Comparison of ENCODE assay signal across 8 mouse cellular contexts in the genomic region with DNA sequence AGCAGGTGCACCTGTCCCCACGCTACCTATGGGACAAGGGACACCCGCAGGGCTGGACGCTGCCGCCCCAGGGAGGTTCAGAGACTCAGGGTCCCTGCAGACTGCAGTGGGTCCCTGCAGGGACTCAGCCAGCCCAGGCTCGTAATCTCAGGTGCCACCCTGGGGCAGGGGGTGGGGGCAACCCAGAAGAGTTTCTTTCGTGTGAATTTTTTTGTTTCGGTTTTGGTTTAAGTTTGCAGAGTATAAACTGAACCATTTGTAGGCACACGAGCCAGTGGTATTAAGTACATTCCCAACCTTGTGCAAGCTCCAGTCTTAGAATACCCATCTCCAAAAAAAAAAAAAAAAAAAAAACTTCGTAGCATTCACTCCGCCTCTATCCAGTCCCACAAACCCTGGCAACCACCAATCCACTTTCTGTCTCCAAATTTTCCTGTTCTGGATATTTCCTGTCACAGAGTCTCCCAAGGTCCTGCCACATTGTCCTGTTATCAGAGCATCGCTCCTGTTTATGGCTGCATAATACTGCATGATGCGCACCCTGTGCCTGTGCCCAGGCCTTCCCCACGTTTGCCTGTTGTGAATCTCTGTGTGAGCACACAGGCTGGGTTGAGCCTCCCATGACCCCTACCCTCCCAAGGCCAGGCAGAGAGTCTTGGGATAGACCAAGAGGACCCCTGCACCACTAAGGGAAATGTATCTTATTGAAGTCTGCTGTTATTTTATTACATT. TPM values are rescaled to one million over a fixed set of nuclear protein-coding genes. Genes with fewer than 3 reads are reported as not detected.
A peak's percentile ranks its signal among the peaks of the same experiment; 100 is the strongest.
DNase-seq lines count a peak whose midpoint lies in the region; ATAC-seq and TF ChIP-seq lines count a peak whose summit lies in the region.

No protein-coding gene starts in this region.

- no peak for TF ChIP-seq POLR2A in liver, adult 2 months (IDR thresholded peaks at IDR 0.05; ENCODE audit: extremely low read depth, insufficient read depth, low read length)

- H3K9me3 ChIP-seq in embryonic facial prominence, embryonic 13.5 days = no peaks in the 10 kb centered on the region
- no peaks in the 10 kb centered on the region for H3K9me3 ChIP-seq in limb, embryonic 10.5 days (replicated peaks)
- H3K9me3 ChIP-seq in neural tube, embryonic 13.5 days = no peaks in the 10 kb centered on the region

- ATAC-seq in embryonic facial prominence, embryonic 13.5 days (ENCODE audit: insufficient number of reproducible peaks, insufficient read depth, low FRiP score, low TSS enrichment, low read depth) = no peak
- ATAC-seq in neural tube, embryonic 13.5 days (ENCODE audit: low read depth) = no peak

- peak overlapping the region; percentile 42 for H3K9ac ChIP-seq in liver, adult 2 months (ENCODE audit: low read depth, low read length)
- H3K9ac ChIP-seq in embryonic facial prominence, embryonic 13.5 days = peak overlapping the region; percentile 59
- peak overlapping the region; percentile 55; the same call in 1 of the 2 replicates for H3K9ac ChIP-seq in neural tube, embryonic 13.5 days

- H3K4me2 ChIP-seq in embryonic facial prominence, embryonic 13.5 days = peak overlapping the region; percentile 55
- peak overlapping the region; percentile 36 for H3K4me2 ChIP-seq in neural tube, embryonic 13.5 days

- no peaks in the 10 kb centered on the region for H3K79me2 ChIP-seq in liver, adult 2 months (ENCODE audit: control insufficient read depth, insufficient read depth, low read length)

- H3K4me3 ChIP-seq in liver, adult 2 months (ENCODE audit: insufficient read depth, low read depth, low read length) = peak overlapping the region; percentile 35
- peak overlapping the region; percentile 27 for H3K4me3 ChIP-seq in embryonic facial prominence, embryonic 13.5 days
- H3K4me3 ChIP-seq in limb, embryonic 10.5 days = peak overlapping the region; percentile 25
- H3K4me3 ChIP-seq in neural tube, embryonic 13.5 days = peak overlapping the region; percentile 20

- H3K4me1 ChIP-seq in liver, adult 2 months (ENCODE audit: control insufficient read depth, insufficient read depth, low read length) = peaks cover 12% of the 10 kb centered on the region
- H3K4me1 ChIP-seq in embryonic facial prominence, embryonic 13.5 days = peaks cover 15% of the 10 kb centered on the region
- H3K4me1 ChIP-seq in limb, embryonic 10.5 days = peaks cover 22% of the 10 kb centered on the region
- peaks cover 12% of the 10 kb centered on the region for H3K4me1 ChIP-seq in neural tube, embryonic 13.5 days (replicated peaks)

- no peak overlapping the region for H3K27ac ChIP-seq in liver, adult 2 months (replicated peaks; ENCODE audit: insufficient read depth, low read depth, low read length)
- H3K27ac ChIP-seq in embryonic facial prominence, embryonic 13.5 days = no peak overlapping the region
- H3K27ac ChIP-seq in limb, embryonic 10.5 days = no peak overlapping the region
- H3K27ac ChIP-seq in neural tube, embryonic 13.5 days (replicated peaks) = no peak overlapping the region

- no peaks in the 10 kb centered on the region for H3K36me3 ChIP-seq in liver, adult 2 months (ENCODE audit: control insufficient read depth, insufficient read depth, low read length)
- H3K36me3 ChIP-seq in embryonic facial prominence, embryonic 13.5 days = no peaks in the 10 kb centered on the region
- no peaks in the 10 kb centered on the region for H3K36me3 ChIP-seq in limb, embryonic 10.5 days
- no peaks in the 10 kb centered on the region for H3K36me3 ChIP-seq in neural tube, embryonic 13.5 days

- no peak for TF ChIP-seq CTCF in liver, adult 2 months (IDR thresholded peaks at IDR 0.05; ENCODE audit: low read depth, low read length)

- no peaks in the 10 kb centered on the region for H3K27me3 ChIP-seq in liver, adult 2 months (ENCODE audit: control insufficient read depth, insufficient read depth, low read length)
- H3K27me3 ChIP-seq in embryonic facial prominence, embryonic 13.5 days = peaks cover 42% of the 10 kb centered on the region
- peaks cover 58% of the 10 kb centered on the region for H3K27me3 ChIP-seq in limb, embryonic 10.5 days (ENCODE audit: low read depth, poor library complexity, severe bottlenecking)
- H3K27me3 ChIP-seq in neural tube, embryonic 13.5 days = peaks cover 52% of the 10 kb centered on the region

- intact Hi-C loops in left cerebral cortex, postnatal 36 days (cut with DNase I) = no loop called here

- WGBS in liver, adult 2 months = 11% methylated on average over 13 of the region's 13 CpGs
- 30% methylated on average over 13 of the region's 13 CpGs for WGBS in embryonic facial prominence, embryonic 13.5 days
- WGBS in limb, embryonic 10.5 days = 40% methylated on average over 13 of the region's 13 CpGs
- 36% methylated on average over 13 of the region's 13 CpGs for WGBS in neural tube, embryonic 13.5 days

- DNase-seq in liver, adult 2 months (ENCODE audit: extremely low read depth, low read depth, low spot score) = peak; percentile 38
- no peak for DNase-seq in liver
- no peak for DNase-seq in limb, embryonic 10.5 days (ENCODE audit: low spot score)
- DNase-seq in thymus, adult 18-20 months = no peak
- no peak for DNase-seq in left cerebral cortex, adult 18-20 months (ENCODE audit: low spot score in 2 of 2)
- DNase-seq in left cerebral cortex, postnatal 36 days (ENCODE audit: low spot score in 2 of 2) = no peak

RNA-seq across cellular contexts. Expression of a gene that starts 28.6 kb away (rescaled TPM):
- 0.09 and 0.13 TPM in 2 replicates for total RNA-seq in liver, adult 2 months (2014; rRNA removed)
- 0.65 TPM in 2 replicates for polyA plus RNA-seq in liver, adult 2 months (2012; rRNA removed)
- polyA plus RNA-seq in embryonic facial prominence, embryonic 13.5 days (2015; fragmentation: Nextera tagmentation; extraction: Ambion mirVana) = 11.3 and 13.1 TPM in 2 replicates
- 4.3 and 4.5 TPM in 2 replicates for polyA plus RNA-seq in limb, embryonic 10.5 days (2016; fragmentation: Nextera tagmentation; extraction: Ambion mirVana)
- 16.2 and 17.4 TPM in 2 replicates for polyA plus RNA-seq in neural tube, embryonic 13.5 days (2015; fragmentation: Nextera tagmentation; extraction: Ambion mirVana)
- 100 to 1,000 TPM; 107 to 137 TPM for total RNA-seq in left cerebral cortex, adult 18-20 months (2021)
- total RNA-seq in left cerebral cortex, postnatal 36 days (2021) = 100 to 1,000 TPM in 1 of 2 experiments, 10 to 100 TPM in 1; 97.9 to 136 TPM

RNA-seq across cellular contexts. Expression of a gene that starts 39.3 kb away (rescaled TPM):
- 0.07 TPM in 1 of 2 replicates, not detected in the other for total RNA-seq in liver, adult 2 months (2014; rRNA removed)
- not detected in 2 replicates for polyA plus RNA-seq in liver, adult 2 months (2012; rRNA removed)
- polyA plus RNA-seq in embryonic facial prominence, embryonic 13.5 days (2015; fragmentation: Nextera tagmentation; extraction: Ambion mirVana) = 0.80 and 1.0 TPM in 2 replicates
- polyA plus RNA-seq in limb, embryonic 10.5 days (2016; fragmentation: Nextera tagmentation; extraction: Ambion mirVana) = 0.11 and 0.18 TPM in 2 replicates
- 38.1 and 38.7 TPM in 2 replicates for polyA plus RNA-seq in neural tube, embryonic 13.5 days (2015; fragmentation: Nextera tagmentation; extraction: Ambion mirVana)
- total RNA-seq in left cerebral cortex, adult 18-20 months (2021) = 100 to 1,000 TPM; 104 to 113 TPM
- total RNA-seq in left cerebral cortex, postnatal 36 days (2021) = 100 to 1,000 TPM; 102 to 111 TPM

RNA-seq across cellular contexts. Expression of a gene that starts 51.1 kb away (rescaled TPM):
- total RNA-seq in liver, adult 2 months (2014; rRNA removed) = 6.1 and 6.9 TPM in 2 replicates
- 13.2 and 14.1 TPM in 2 replicates for polyA plus RNA-seq in liver, adult 2 months (2012; rRNA removed)
- polyA plus RNA-seq in embryonic facial prominence, embryonic 13.5 days (2015; fragmentation: Nextera tagmentation; extraction: Ambion mirVana) = 22.6 and 22.7 TPM in 2 replicates
- 10.9 and 14.7 TPM in 2 replicates for polyA plus RNA-seq in limb, embryonic 10.5 days (2016; fragmentation: Nextera tagmentation; extraction: Ambion mirVana)
- 40.9 and 44.2 TPM in 2 replicates for polyA plus RNA-seq in neural tube, embryonic 13.5 days (2015; fragmentation: Nextera tagmentation; extraction: Ambion mirVana)
- total RNA-seq in left cerebral cortex, adult 18-20 months (2021) = 10 to 100 TPM; 56.9 to 60.1 TPM
- 10 to 100 TPM; 66.9 to 74.2 TPM for total RNA-seq in left cerebral cortex, postnatal 36 days (2021)

RNA-seq across cellular contexts. Expression of a gene that starts 56.3 kb away (rescaled TPM):
- 2.1 and 8.3 TPM in 2 replicates for total RNA-seq in liver, adult 2 months (2014; rRNA removed)
- polyA plus RNA-seq in liver, adult 2 months (2012; rRNA removed) = 1.4 and 1.8 TPM in 2 replicates
- polyA plus RNA-seq in embryonic facial prominence, embryonic 13.5 days (2015; fragmentation: Nextera tagmentation; extraction: Ambion mirVana) = 29.0 and 29.9 TPM in 2 replicates
- polyA plus RNA-seq in limb, embryonic 10.5 days (2016; fragmentation: Nextera tagmentation; extraction: Ambion mirVana) = 4.5 and 9.8 TPM in 2 replicates
- 8.8 and 9.0 TPM in 2 replicates for polyA plus RNA-seq in neural tube, embryonic 13.5 days (2015; fragmentation: Nextera tagmentation; extraction: Ambion mirVana)
- total RNA-seq in left cerebral cortex, adult 18-20 months (2021) = 10 to 100 TPM; 25.1 to 38.3 TPM
- 10 to 100 TPM; 17.4 to 23.9 TPM for total RNA-seq in left cerebral cortex, postnatal 36 days (2021)

Comparison
In these comparisons a context has a peak if more than half of its experiments do, and no peak if none do; other contexts are left out.
1. RNA of a gene that starts 39.3 kb away (polyA plus RNA-seq): 38.1 to 38.7 TPM in neural tube, embryonic 13.5 days; 0.80 to 1.0 TPM in embryonic facial prominence, embryonic 13.5 days, 0.11 to 0.18 TPM in limb, embryonic 10.5 days and not detected in liver, adult 2 months; every median in the first group is over 10 times any median in the second.
2. Peak in every context shown above with its lines, with median percentiles within 50 percentile points of each other: H3K4me3 ChIP-seq and H3K9ac ChIP-seq.